Mouse (Mus musculus) layer of hippocampus, adult 9-10 months (tissue): ENCODE data around the gene Cldn14.
"Not testable (repeated sequence)": the region's sequence is repeated elsewhere in the genome, so short reads cannot be mapped to it uniquely, and the experiment has no call there.

Source experiments
- DNase-seq: peaks from one replicate; pipeline ENCODE4 v3.0.0; 2022; ENCODE audit warnings: low spot score

Cldn14 gene

GRCm38 (mm10) chr16:94006706-94007665 is 1.7 kb downstream of the Cldn14 start:
- no peak for DNase-seq

DNA sequence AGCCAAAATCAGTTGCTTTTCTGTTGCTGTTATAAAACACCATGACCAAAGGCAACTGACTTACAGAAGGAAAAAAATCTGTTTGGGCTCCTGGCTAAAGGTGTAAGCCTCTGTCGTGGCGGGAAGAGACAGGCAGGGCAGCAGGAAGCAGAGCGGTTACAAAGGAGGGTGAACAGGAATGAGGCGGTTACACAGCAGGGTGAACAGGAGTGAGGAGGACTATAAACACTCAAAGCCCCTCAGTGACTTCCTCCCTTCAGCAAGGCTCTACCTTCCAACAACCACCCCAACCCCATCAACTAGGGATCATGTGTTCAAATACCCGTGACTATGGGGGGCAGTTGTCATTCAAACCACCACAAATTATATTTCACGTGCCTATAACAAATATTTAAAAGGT is 5.2 kb downstream of the Cldn14 start:
- DNase-seq, result no peak

DNA sequence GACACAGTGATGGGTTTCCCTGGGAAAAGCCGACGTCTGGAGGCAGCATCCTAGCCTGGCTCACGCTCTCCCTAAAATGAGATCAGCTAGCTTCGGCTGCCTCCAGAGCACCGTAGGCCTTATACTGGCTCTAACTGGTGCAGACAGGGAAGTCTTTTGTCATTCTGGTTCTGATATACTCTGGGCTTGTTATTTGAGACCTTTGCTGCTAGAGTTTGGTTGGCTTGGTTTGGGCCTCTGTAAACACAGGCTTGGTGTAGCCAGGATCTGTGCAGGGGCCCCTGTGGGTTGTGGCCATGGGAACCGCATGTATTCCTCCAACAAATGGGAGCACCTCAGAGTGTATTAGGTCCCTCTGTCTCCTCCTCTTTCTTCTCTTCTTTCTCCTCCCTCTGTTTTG is 7.3 kb downstream of the Cldn14 start:
- DNase-seq, result no peak

DNA sequence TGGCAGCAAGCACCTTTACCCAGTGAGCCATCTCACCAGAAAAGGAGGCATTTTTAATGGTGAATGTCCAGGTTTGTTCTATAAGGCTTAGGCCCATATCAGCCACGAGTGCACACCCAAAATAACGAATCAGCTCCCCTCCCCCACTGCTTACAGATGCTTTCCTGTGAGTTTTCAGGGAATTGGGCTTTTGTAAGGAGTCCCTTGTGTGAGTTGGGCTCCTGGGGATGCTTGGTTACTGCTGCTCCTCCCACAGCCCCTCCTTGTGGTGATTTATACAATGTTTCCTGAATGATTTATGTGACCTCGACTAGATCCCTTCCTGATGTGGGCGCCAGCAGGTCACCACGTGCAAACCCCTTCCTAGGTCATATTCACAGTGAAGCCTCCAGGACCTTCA is 9.7 kb downstream of the Cldn14 start:
- DNase-seq, result no peak

DNA sequence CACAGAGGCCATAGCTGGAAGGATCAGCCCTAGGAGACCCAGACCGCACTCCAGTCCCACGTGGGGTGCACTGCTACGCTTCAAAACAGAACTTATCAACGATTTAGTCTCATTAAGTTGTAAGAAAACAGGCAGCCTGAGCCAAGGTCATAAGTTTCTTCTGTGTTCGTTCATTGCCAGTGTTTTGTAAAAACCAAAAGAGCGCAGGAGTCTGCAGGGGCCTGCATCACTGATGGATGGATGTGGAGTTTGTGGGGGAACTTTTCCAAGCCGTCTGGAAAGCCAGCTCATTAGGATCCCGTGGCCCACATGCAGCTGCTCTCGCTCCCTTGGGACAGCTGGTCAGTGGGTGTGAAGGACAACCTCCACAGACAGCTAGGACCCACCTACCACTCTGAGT is 25.1 kb downstream of the Cldn14 start:
- peak; percentile 39 for DNase-seq

GRCm38 (mm10) chr16:93982341-93982740 is 26.3 kb downstream of the Cldn14 start:
- DNase-seq, result no peak

- DNase-seq, result no peak
These were observed 27.3 kb downstream of the Cldn14 start for GRCm38 (mm10) chr16:93981190-93981841.

GRCm38 (mm10) chr16:93980338-93980737 is 28.3 kb downstream of the Cldn14 start:
- DNase-seq, result not testable (repeated sequence)

DNA sequence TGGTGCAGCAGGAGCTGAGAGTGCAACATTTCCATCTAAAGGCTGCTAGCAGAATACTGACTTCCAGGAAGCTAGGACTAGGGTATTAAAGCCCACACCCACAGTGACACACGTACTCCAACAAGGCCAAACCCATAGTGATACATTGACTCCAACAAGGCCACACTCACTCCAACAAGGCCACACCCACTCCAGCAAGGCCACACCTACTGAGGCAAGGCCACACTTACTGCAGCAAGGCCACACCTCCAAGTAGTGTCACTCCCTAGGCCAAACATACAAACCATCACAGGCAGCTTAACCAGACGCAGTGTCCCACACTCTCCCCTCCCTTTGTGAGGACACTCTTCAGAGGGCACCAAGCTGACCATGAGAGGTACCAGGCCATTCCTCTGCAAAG is 29.3 kb downstream of the Cldn14 start:
- DNase-seq, result no peak

GRCm38 (mm10) chr16:93977587-93977986 is 31.1 kb downstream of the Cldn14 start:
- DNase-seq, result no peak

GRCm38 (mm10) chr16:93976907-93977306 is 31.7 kb downstream of the Cldn14 start:
- DNase-seq, result no peak

- no peak for DNase-seq
These were observed 33.2 kb downstream of the Cldn14 start for GRCm38 (mm10) chr16:93975430-93975829.

GRCm38 (mm10) chr16:93974278-93974677 is 34.4 kb downstream of the Cldn14 start:
- no peak for DNase-seq

DNA sequence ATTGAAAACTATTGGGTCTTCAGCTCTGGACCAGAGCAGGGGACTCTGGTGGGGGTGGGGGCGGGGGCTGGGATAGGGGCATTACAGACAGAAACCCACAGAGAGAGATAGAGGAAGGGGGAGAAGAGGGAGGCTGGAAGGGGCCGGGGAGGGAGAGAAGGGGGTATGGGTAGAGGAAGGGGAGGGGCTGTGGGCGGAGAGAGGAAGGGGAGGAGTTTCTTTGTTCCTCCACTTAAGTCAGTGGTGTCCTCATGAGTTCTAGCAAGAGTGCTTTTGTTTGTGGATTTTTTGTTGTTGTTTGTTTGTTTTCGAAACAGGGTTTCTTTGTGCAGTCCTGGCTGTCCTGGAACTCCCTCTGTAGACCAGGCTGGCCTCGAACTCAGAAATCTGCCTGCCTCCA is 35.1 kb downstream of the Cldn14 start:
- no peak for DNase-seq

GRCm38 (mm10) chr16:93973123-93973522 is 35.5 kb downstream of the Cldn14 start:
- DNase-seq, result no peak

- no peak for DNase-seq
These were observed 37.6 kb downstream of the Cldn14 start for GRCm38 (mm10) chr16:93971046-93971445.

- DNase-seq, result no peak
These were observed 40.7 kb downstream of the Cldn14 start for GRCm38 (mm10) chr16:93967893-93968292.

DNA sequence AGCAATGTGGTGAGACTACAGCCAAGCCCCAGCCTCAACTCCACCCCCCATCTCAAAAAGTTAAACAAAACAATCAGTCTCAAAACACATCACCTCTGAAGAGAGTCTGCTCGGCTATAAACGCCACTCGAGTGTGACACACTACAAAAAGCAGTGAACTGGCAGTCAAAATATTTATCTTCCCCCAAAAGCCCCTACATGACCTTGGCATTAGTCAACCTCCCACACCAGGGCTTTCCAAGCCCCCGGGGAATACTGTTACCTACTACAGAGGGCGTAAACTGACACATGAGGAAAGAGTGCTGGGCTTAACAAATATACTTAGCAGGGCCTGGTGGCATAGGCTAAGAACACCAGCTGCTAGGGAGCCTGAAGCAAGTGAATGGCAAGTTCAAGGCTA is 46.4 kb downstream of the Cldn14 start:
- no peak for DNase-seq

GRCm38 (mm10) chr16:93961099-93961646 is 47.5 kb downstream of the Cldn14 start:
- no peak for DNase-seq

DNA sequence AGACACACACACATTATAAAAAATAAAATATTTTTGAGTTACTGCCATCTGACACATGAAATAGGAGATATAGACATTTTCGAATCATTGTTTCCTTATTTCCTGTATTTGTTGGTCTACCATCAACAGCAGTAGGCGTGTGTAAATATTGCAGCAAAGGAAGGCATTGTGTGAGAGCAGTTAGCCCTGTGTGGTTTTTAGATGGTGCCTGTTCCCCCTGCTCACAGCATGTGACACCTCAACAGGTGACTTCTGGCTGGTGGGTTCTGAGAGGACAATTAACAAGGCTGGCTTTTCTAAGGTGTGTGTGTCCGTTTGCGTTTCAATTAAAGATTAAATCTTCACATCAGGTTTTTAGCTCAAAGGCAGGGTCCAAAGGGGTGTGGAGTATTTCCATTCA is 48.1 kb downstream of the Cldn14 start:
- no peak for DNase-seq

GRCm38 (mm10) chr16:93957402-93957801 is 51.2 kb downstream of the Cldn14 start:
- DNase-seq, result no peak

- no peak for DNase-seq
These were observed 51.7 kb downstream of the Cldn14 start for GRCm38 (mm10) chr16:93956986-93957385.

DNA sequence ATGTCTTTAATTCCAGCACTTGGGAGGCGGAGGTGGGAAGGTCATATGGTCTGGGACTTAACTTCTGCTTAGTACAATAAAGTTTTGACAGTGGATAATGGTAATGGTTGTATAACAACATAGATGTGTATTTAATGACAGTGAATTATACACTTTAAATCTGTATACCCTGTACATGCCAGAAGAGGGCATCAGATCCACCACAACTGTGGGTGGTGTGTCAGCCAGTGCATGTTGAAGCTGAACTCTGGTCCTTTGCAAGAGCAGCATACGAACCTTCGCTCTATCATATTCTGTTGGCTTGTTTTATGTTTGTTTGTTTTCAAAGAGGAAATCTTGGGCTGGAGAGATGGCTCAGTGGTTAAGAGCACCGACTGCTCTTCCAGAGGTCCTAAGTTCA is 61.2 kb downstream of the Cldn14 start:
- DNase-seq, result no peak
